Mouse (Mus musculus): ENCODE data around the gene Myo16. TPM values are rescaled to one million over a fixed set of nuclear protein-coding genes. Genes with fewer than 3 reads are reported as not detected.

Myo16 gene
- polyA plus RNA-seq, 1 experiment from 2014 or later = 0.27 TPM

DNA sequence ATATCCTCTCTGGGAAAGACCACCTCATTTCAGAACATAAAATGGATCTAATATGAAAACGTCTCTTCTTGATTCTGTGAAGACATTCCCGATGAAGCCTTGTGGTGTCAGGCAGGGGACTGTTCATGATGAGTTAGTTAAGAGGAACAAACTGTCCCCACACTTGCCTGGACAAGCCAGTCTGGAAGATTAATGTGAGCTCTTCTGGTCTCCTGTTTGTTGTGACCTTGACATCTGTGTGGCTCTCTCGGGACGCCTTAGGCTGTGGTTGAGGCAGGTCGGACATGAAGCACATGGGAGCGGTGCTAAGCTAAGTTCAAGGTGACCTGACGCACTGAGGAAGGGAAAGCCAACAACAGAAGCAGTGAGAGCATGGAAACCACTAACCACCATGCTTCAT is 291.3 kb downstream of the Myo16 start:
- 59% methylated on average over 7 of the region's 7 CpGs for WGBS

GRCm38 (mm10) chr8:10448545-10448944 is 294.8 kb downstream of the Myo16 start:
- Histone ChIP-seq H3K27me3 (ENCODE audit: control insufficient read depth, insufficient read depth, low read length) (no peaks in the 10 kb centered on the region), H3K4me2 (replicated peaks; ENCODE audit: low read depth, low read length) (no peak overlapping the region), H3K27ac (ENCODE audit: low read depth, low read length) (no peak overlapping the region), H3K9ac (ENCODE audit: low read depth, low read length) (no peak overlapping the region), H3K36me3 (ENCODE audit: control insufficient read depth, insufficient read depth, low read length) (no peaks in the 10 kb centered on the region), H3K4me3 (ENCODE audit: low read length) (no peak overlapping the region), H3K9me3 (ENCODE audit: control insufficient read depth, low read length) (no peaks in the 10 kb centered on the region), H3K4me1 (ENCODE audit: control insufficient read depth, insufficient read depth, low read length) (0 out of 2 replicates have a peak, but pooled peaks cover 3% of the 10 kb centered on the region)
- no peak for ATAC-seq (ENCODE audit: low FRiP score, low TSS enrichment)
- 88% methylated on average over 14 of the region's 14 CpGs for WGBS

More for the DNA sequence above, 291.3 kb downstream of the Myo16 start:
- H3K4me3 ChIP-seq (ENCODE audit: low read length) = no peak overlapping the region
- no peaks in the 10 kb centered on the region for H3K27me3 ChIP-seq (ENCODE audit: control insufficient read depth, insufficient read depth, low read length)
- H3K9me3 ChIP-seq (ENCODE audit: control insufficient read depth, low read length) = no peaks in the 10 kb centered on the region
- no peak for ATAC-seq (ENCODE audit: low FRiP score, low TSS enrichment)
- H3K27ac ChIP-seq (ENCODE audit: low read depth, low read length) = no peak overlapping the region
- H3K9ac ChIP-seq (ENCODE audit: low read depth, low read length) = no peak overlapping the region
- no peak overlapping the region for H3K4me2 ChIP-seq (replicated peaks; ENCODE audit: low read depth, low read length)
- H3K36me3 ChIP-seq (ENCODE audit: control insufficient read depth, insufficient read depth, low read length) = no peaks in the 10 kb centered on the region
- 0 out of 2 replicates have a peak, but pooled peaks cover 3% of the 10 kb centered on the region for H3K4me1 ChIP-seq (ENCODE audit: control insufficient read depth, insufficient read depth, low read length)

GRCm38 (mm10) chr8:10453046-10453445 is 299.3 kb downstream of the Myo16 start:
- 75% methylated on average over 10 of the region's 10 CpGs for WGBS

GRCm38 (mm10) chr8:10458151-10458649 is 304.5 kb downstream of the Myo16 start:
- H3K27ac ChIP-seq (ENCODE audit: low read depth, low read length) = no peak overlapping the region
- no peaks in the 10 kb centered on the region for H3K36me3 ChIP-seq (ENCODE audit: control insufficient read depth, insufficient read depth, low read length)
- no peaks in the 10 kb centered on the region for H3K4me1 ChIP-seq (ENCODE audit: control insufficient read depth, insufficient read depth, low read length)
- 52% methylated on average over 9 of the region's 9 CpGs for WGBS
- H3K9ac ChIP-seq (ENCODE audit: low read depth, low read length) = no peak overlapping the region
- no peaks in the 10 kb centered on the region for H3K27me3 ChIP-seq (ENCODE audit: control insufficient read depth, insufficient read depth, low read length)
- no peak overlapping the region for H3K4me2 ChIP-seq (replicated peaks; ENCODE audit: low read depth, low read length)
- no peak overlapping the region for H3K4me3 ChIP-seq (ENCODE audit: low read length)
- no peak for ATAC-seq (ENCODE audit: low FRiP score, low TSS enrichment)
- H3K9me3 ChIP-seq (ENCODE audit: control insufficient read depth, low read length) = no peaks in the 10 kb centered on the region

More at GRCm38 (mm10) chr8:10453046-10453445, 299.3 kb downstream of the Myo16 start:
- Histone ChIP-seq H3K9ac (ENCODE audit: low read depth, low read length) (no peak overlapping the region), H3K4me2 (replicated peaks; ENCODE audit: low read depth, low read length) (no peak overlapping the region), H3K9me3 (ENCODE audit: control insufficient read depth, low read length) (no peaks in the 10 kb centered on the region), H3K36me3 (ENCODE audit: control insufficient read depth, insufficient read depth, low read length) (no peaks in the 10 kb centered on the region), H3K4me1 (ENCODE audit: control insufficient read depth, insufficient read depth, low read length) (no peaks in the 10 kb centered on the region), H3K27ac (ENCODE audit: low read depth, low read length) (no peak overlapping the region), H3K27me3 (ENCODE audit: control insufficient read depth, insufficient read depth, low read length) (no peaks in the 10 kb centered on the region), H3K4me3 (ENCODE audit: low read length) (no peak overlapping the region)
- ATAC-seq (ENCODE audit: low FRiP score, low TSS enrichment) = no peak

GRCm38 (mm10) chr8:10462271-10462670 is 308.6 kb downstream of the Myo16 start:
- WGBS = 83% methylated on average over 5 of the region's 5 CpGs

DNA sequence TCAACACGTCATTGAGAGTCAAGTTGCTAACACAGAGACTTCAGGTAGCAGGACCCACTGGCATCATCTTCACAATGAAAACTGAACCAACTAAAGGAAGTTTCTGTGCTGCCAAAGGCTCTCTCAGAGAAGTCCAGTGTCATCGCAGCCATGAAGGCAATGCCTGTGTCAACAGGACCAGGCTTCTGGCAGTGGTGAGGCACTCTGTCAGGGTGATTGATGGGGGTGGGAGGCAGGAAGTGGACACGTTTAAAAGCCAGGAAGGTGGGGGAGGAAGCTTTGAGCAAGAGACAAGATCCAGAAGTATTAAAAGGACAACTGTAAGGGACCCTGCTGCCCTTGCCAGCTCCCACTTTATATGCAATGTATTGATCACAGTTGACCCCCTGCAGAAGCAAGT is 314.8 kb downstream of the Myo16 start:
- no peaks in the 10 kb centered on the region; the same call in 1 of the 2 replicates for H3K27me3 ChIP-seq (ENCODE audit: control insufficient read depth, insufficient read depth, low read length)
- H3K27ac ChIP-seq (ENCODE audit: low read depth, low read length) = no peak overlapping the region
- WGBS = 21% methylated on average over 3 of the region's 3 CpGs
- ATAC-seq (ENCODE audit: low FRiP score, low TSS enrichment) = no peak
- H3K36me3 ChIP-seq (ENCODE audit: control insufficient read depth, insufficient read depth, low read length) = no peaks in the 10 kb centered on the region
- H3K9me3 ChIP-seq (ENCODE audit: control insufficient read depth, low read length) = no peaks in the 10 kb centered on the region
- H3K4me3 ChIP-seq (ENCODE audit: low read length) = no peak overlapping the region
- H3K4me1 ChIP-seq (ENCODE audit: control insufficient read depth, insufficient read depth, low read length) = peaks cover 7% of the 10 kb centered on the region
- H3K9ac ChIP-seq (ENCODE audit: low read depth, low read length) = no peak overlapping the region
- no peak overlapping the region for H3K4me2 ChIP-seq (replicated peaks; ENCODE audit: low read depth, low read length)

More at GRCm38 (mm10) chr8:10462271-10462670, 308.6 kb downstream of the Myo16 start:
- Histone ChIP-seq H3K27ac (ENCODE audit: low read depth, low read length) (no peak overlapping the region), H3K9ac (ENCODE audit: low read depth, low read length) (no peak overlapping the region), H3K4me3 (ENCODE audit: low read length) (no peak overlapping the region), H3K9me3 (ENCODE audit: control insufficient read depth, low read length) (no peaks in the 10 kb centered on the region), H3K4me1 (ENCODE audit: control insufficient read depth, insufficient read depth, low read length) (no peaks in the 10 kb centered on the region), H3K36me3 (ENCODE audit: control insufficient read depth, insufficient read depth, low read length) (no peaks in the 10 kb centered on the region), H3K4me2 (replicated peaks; ENCODE audit: low read depth, low read length) (no peak overlapping the region), H3K27me3 (ENCODE audit: control insufficient read depth, insufficient read depth, low read length) (no peaks in the 10 kb centered on the region)
- no peak for ATAC-seq (ENCODE audit: low FRiP score, low TSS enrichment)

DNA sequence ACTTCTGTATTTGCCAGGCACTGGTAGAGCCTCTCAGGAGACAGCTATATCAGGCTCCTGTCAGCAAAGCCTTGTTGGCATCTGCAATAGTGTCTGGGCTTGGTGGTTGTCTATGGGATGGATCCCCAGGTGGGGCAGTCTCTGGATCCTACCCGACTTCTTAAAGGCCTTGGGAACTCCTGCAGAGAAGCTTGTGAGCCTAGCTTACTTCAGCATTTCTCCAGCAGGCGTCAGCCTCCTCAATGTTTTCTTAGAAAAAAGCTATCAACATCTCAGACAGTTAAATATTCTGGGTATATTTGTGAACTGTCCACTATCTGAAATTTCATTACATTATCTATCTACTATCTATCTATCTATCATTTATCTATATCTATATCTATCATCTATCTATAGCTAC is 315.9 kb downstream of the Myo16 start:
- no peak for ATAC-seq (ENCODE audit: low FRiP score, low TSS enrichment)
- H3K4me2 ChIP-seq (replicated peaks; ENCODE audit: low read depth, low read length) = no peak overlapping the region
- no peaks in the 10 kb centered on the region for H3K36me3 ChIP-seq (ENCODE audit: control insufficient read depth, insufficient read depth, low read length)

DNA sequence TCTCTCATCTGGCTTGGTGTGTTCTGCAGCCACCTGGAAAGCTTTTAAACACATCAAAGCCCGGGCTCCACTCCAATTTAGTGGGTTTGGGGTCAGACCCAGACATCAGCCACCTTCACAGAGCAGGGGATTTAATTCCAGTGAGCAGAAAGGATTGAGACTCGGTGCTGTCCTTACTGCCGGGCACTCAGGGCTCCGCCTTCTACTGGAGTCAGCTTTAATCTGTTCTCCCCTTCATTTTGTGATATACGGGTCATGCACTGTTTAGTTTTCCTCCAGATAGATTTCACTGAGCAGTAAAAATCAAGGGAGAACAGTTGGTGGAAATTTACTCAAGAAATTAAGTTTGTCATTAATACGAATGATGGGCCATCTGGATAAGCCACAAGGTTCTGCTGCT is 316.6 kb downstream of the Myo16 start:
- no peaks in the 10 kb centered on the region for H3K36me3 ChIP-seq (ENCODE audit: control insufficient read depth, insufficient read depth, low read length)
- no peak overlapping the region for H3K9ac ChIP-seq (ENCODE audit: low read depth, low read length)
- H3K4me1 ChIP-seq (ENCODE audit: control insufficient read depth, insufficient read depth, low read length) = peaks cover 7% of the 10 kb centered on the region
- H3K27me3 ChIP-seq (ENCODE audit: control insufficient read depth, insufficient read depth, low read length) = no peaks in the 10 kb centered on the region; the same call in 1 of the 2 replicates
- no peaks in the 10 kb centered on the region for H3K9me3 ChIP-seq (ENCODE audit: control insufficient read depth, low read length)
- WGBS = 16% methylated on average over 6 of the region's 6 CpGs
- H3K4me3 ChIP-seq (ENCODE audit: low read length) = no peak overlapping the region
- no peak overlapping the region for H3K4me2 ChIP-seq (replicated peaks; ENCODE audit: low read depth, low read length)
- peak; percentile 72; the same call in 1 of the 2 replicates for ATAC-seq (ENCODE audit: low FRiP score, low TSS enrichment)
- H3K27ac ChIP-seq (ENCODE audit: low read depth, low read length) = no peak overlapping the region

More for the DNA sequence above, 315.9 kb downstream of the Myo16 start:
- Histone ChIP-seq H3K4me3 (ENCODE audit: low read length) (no peak overlapping the region), H3K4me1 (ENCODE audit: control insufficient read depth, insufficient read depth, low read length) (peaks cover 7% of the 10 kb centered on the region), H3K9me3 (ENCODE audit: control insufficient read depth, low read length) (no peaks in the 10 kb centered on the region), H3K27ac (ENCODE audit: low read depth, low read length) (no peak overlapping the region), H3K27me3 (ENCODE audit: control insufficient read depth, insufficient read depth, low read length) (no peaks in the 10 kb centered on the region; the same call in 1 of the 2 replicates), H3K9ac (ENCODE audit: low read depth, low read length) (no peak overlapping the region)
- WGBS = 56% methylated on average over 2 of the region's 2 CpGs

GRCm38 (mm10) chr8:10472371-10472770 is 318.7 kb downstream of the Myo16 start:
- Histone ChIP-seq H3K27ac (ENCODE audit: low read depth, low read length) (no peak overlapping the region), H3K36me3 (ENCODE audit: control insufficient read depth, insufficient read depth, low read length) (no peaks in the 10 kb centered on the region), H3K27me3 (ENCODE audit: control insufficient read depth, insufficient read depth, low read length) (no peaks in the 10 kb centered on the region; the same call in 1 of the 2 replicates), H3K9ac (ENCODE audit: low read depth, low read length) (no peak overlapping the region), H3K4me1 (ENCODE audit: control insufficient read depth, insufficient read depth, low read length) (peaks cover 7% of the 10 kb centered on the region), H3K9me3 (ENCODE audit: control insufficient read depth, low read length) (no peaks in the 10 kb centered on the region), H3K4me2 (replicated peaks; ENCODE audit: low read depth, low read length) (no peak overlapping the region), H3K4me3 (ENCODE audit: low read length) (no peak overlapping the region)
- no peak for ATAC-seq (ENCODE audit: low FRiP score, low TSS enrichment)
- 73% methylated on average over 3 of the region's 3 CpGs for WGBS

All from kidney, embryonic 14.5 days (tissue).